Mouse (Mus musculus): ENCODE measurements at regions not wholly inside any gene's neighbourhood (a gene's known extent, or its start where the extent isn't known, plus 50 kb on each side); places are given as distances from the start of the nearest gene placed in this dataset.

- ATAC-seq (replicated peaks; ENCODE audit: low FRiP score, low TSS enrichment, poor library complexity, severe bottlenecking), result no peak
Measured at GRCm38 (mm10) chr3:38699206-38699605, 187.5 kb upstream of the Fat4 start.

GRCm38 (mm10) chr3:38697871-38698270, 188.9 kb upstream of the Fat4 start:
- ATAC-seq (replicated peaks; ENCODE audit: low FRiP score, low TSS enrichment, poor library complexity, severe bottlenecking), result no peak

GRCm38 (mm10) chr3:38697349-38697748, 189.4 kb upstream of the Fat4 start:
- no peak for ATAC-seq (replicated peaks; ENCODE audit: low FRiP score, low TSS enrichment, poor library complexity, severe bottlenecking)

- no peak for ATAC-seq (replicated peaks; ENCODE audit: low FRiP score, low TSS enrichment, poor library complexity, severe bottlenecking)
Measured at GRCm38 (mm10) chr3:38695836-38696235, 190.9 kb upstream of the Fat4 start.

- ATAC-seq (replicated peaks; ENCODE audit: low FRiP score, low TSS enrichment, poor library complexity, severe bottlenecking), result no peak
Measured at GRCm38 (mm10) chr3:38692768-38693167, 194.0 kb upstream of the Fat4 start.

- no peak for ATAC-seq (replicated peaks; ENCODE audit: low FRiP score, low TSS enrichment, poor library complexity, severe bottlenecking)
Measured at GRCm38 (mm10) chr3:38684247-38684991, 199.8 kb upstream of the Ankrd50 start.

GRCm38 (mm10) chr3:38663670-38664494, 179.2 kb upstream of the Ankrd50 start:
- no peak for ATAC-seq (replicated peaks; ENCODE audit: low FRiP score, low TSS enrichment, poor library complexity, severe bottlenecking)

GRCm38 (mm10) chr3:38663023-38663422, 178.4 kb upstream of the Ankrd50 start:
- ATAC-seq (replicated peaks; ENCODE audit: low FRiP score, low TSS enrichment, poor library complexity, severe bottlenecking), result no peak

GRCm38 (mm10) chr3:38656790-38657189, 172.1 kb upstream of the Ankrd50 start:
- no peak for ATAC-seq (replicated peaks; ENCODE audit: low FRiP score, low TSS enrichment, poor library complexity, severe bottlenecking)

- ATAC-seq (replicated peaks; ENCODE audit: low FRiP score, low TSS enrichment, poor library complexity, severe bottlenecking), result no peak
Measured at GRCm38 (mm10) chr3:38653928-38654327, 169.3 kb upstream of the Ankrd50 start.

GRCm38 (mm10) chr3:38652985-38653685, 168.5 kb upstream of the Ankrd50 start:
- ATAC-seq (replicated peaks; ENCODE audit: low FRiP score, low TSS enrichment, poor library complexity, severe bottlenecking), result no peak

GRCm38 (mm10) chr3:38650176-38650575, 165.5 kb upstream of the Ankrd50 start:
- no peak for ATAC-seq (replicated peaks; ENCODE audit: low FRiP score, low TSS enrichment, poor library complexity, severe bottlenecking)

- ATAC-seq (replicated peaks; ENCODE audit: low FRiP score, low TSS enrichment, poor library complexity, severe bottlenecking), result no peak
Measured at GRCm38 (mm10) chr3:38648633-38649032, 164.0 kb upstream of the Ankrd50 start.

GRCm38 (mm10) chr3:38647737-38648330, 163.2 kb upstream of the Ankrd50 start:
- ATAC-seq (replicated peaks; ENCODE audit: low FRiP score, low TSS enrichment, poor library complexity, severe bottlenecking), result no peak

GRCm38 (mm10) chr3:38641733-38642132, 157.1 kb upstream of the Ankrd50 start:
- peak; percentile 63 for ATAC-seq (replicated peaks; ENCODE audit: low FRiP score, low TSS enrichment, poor library complexity, severe bottlenecking)

- no peak for ATAC-seq (replicated peaks; ENCODE audit: low FRiP score, low TSS enrichment, poor library complexity, severe bottlenecking)
Measured at GRCm38 (mm10) chr3:38636806-38637205, 152.2 kb upstream of the Ankrd50 start.

GRCm38 (mm10) chr3:38633347-38633746, 148.7 kb upstream of the Ankrd50 start:
- ATAC-seq (replicated peaks; ENCODE audit: low FRiP score, low TSS enrichment, poor library complexity, severe bottlenecking), result no peak

GRCm38 (mm10) chr3:38625575-38626184, 141.0 kb upstream of the Ankrd50 start:
- no peak for ATAC-seq (replicated peaks; ENCODE audit: low FRiP score, low TSS enrichment, poor library complexity, severe bottlenecking)

GRCm38 (mm10) chr3:38617989-38618388, 133.3 kb upstream of the Ankrd50 start:
- ATAC-seq (replicated peaks; ENCODE audit: low FRiP score, low TSS enrichment, poor library complexity, severe bottlenecking), result no peak

All from megakaryocyte-erythroid progenitor cell, adult 5-6 weeks (primary cell).